Mouse (Mus musculus) c-Kit-positive CD71-positive TER-119-positive erythroid progenitor cells, embryonic 14.5 days (primary cell): ENCODE data around the gene Krcc1.
A peak's percentile ranks its signal among the peaks of the same experiment; 100 is the strongest.
"Not testable (repeated sequence)": the region's sequence is repeated elsewhere in the genome, so short reads cannot be mapped to it uniquely, and the experiment has no call there.

Experiments
- DNase-seq: peaks from one replicate; pipeline ENCODE4 v3.0.0-alpha.2; 2013; ENCODE audit warnings: low spot score

Krcc1 gene

DNA sequence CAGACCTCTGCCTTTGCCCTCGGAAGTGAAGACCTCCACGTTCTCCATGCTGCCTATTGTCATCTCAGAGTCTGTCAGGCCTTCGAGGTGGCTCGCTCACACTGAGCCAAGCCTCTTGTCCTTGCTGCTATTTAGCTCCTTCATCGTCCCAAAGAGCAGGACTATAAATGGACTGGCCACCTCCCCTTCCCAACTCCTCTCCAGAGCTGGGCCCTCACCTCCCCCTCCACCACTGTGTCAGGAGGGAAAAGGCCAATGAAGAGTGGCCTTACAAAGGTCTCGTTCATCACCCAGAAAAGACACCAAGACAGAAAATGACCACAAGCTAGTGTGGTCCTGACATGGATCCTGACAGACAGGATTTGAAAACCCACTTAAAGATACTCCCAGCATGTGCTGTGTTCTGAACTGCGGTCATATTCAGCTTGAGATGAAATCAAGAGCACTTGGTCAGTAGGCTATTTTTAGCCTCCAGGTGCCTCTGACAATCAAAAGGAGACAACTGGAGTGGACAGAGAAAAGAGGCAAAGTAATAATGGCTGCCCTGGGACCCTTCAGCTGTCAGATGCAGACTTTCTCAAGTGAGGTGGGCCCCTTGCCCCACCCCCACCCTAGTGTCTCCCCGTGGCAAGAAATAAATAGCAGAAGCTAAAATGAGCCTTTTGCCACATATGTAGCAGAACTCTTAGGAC lies 9.2 kb upstream of the Krcc1 start:
- no peak for DNase-seq

GRCm38 (mm10) chr6:71267603-71268002 lies 3.9 kb upstream of the Krcc1 start:
- DNase-seq, result not testable (repeated sequence)

DNA sequence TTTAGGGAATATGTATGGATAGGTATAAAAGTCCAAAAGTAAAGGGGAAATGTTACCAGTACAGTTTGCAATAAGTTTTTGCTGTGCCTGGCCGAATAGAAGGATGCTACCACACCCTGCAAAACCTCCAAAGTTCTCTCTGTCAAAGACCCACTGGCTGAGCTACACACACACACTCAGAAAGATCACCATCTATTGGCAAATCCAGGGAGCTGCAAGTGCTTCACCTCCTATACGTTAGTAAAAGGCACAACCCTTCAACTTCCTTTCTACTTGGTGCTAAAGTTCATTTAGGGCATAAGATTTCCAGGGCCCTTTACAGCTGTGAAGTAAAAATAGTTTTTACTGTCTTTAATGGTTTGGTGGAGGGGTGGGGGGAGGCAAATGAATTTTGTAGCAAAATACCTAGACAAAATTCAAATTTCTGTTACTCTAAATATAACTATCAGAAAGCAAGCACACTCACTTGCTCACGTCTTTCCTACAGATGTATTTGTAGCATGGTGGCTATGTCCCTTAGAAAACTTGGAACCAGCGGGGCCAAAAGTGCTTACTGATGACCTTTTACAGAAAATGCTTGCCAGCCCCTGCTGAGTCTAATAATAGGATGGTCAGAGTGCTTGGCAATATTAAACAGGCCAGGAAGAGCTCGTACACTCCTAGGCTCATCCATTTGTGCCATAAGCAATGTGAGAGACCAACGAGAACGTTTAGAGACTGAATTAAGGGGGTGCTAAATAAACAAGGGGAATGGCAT lies 2.4 kb upstream of the Krcc1 start:
- DNase-seq, result no peak

DNA sequence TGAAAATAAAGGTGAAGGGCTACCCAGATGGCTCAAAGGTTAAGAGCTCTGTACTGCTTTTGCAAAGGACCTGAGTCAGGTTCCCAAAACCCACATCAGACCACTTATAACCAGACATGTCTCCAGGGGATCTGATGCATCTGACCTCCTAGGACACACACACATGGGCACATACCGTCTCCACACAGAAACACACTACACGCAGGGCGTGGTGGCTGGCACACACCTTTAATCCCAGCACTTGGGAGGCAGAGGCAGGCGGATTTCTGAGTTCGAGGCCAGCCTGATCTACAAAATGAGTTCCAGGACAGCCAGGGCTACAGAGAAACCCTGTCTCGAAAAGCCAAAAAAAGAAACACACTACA lies 1.8 kb upstream of the Krcc1 start:
- not testable (repeated sequence) for DNase-seq

GRCm38 (mm10) chr6:71270301-71271056 lies 998 bp upstream of the Krcc1 start:
- peak; percentile 60 for DNase-seq

GRCm38 (mm10) chr6:71271057-71271388 lies 454 bp upstream of the Krcc1 start:
- no peak for DNase-seq

GRCm38 (mm10) chr6:71272316-71272741 lies 852 bp downstream of the Krcc1 start:
- peak; percentile 36 for DNase-seq

DNA sequence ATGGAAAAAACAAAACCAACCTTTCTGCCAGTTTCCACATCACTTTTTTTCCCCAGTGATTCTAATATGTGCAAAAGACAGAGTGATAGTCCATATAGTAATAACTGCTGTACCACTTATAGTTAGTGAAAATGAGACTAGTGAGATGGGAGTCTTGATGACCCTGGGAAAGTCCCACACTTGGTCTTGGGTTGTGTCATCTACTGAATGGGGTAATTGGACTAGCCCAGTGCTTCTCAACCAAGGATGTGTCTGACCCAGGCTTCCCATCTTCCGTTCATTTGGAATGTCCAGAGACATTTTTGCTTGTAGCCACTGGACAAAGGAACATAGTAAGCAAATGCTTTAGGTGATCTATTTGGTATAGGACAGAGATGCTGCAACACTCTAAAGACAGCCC lies 2.2 kb downstream of the Krcc1 start:
- no peak for DNase-seq

- DNase-seq, result no peak
Measured at GRCm38 (mm10) chr6:71274621-71275020, 3.1 kb downstream of the Krcc1 start.

- no peak for DNase-seq
Measured at GRCm38 (mm10) chr6:71279418-71279817, 7.9 kb downstream of the Krcc1 start.

DNA sequence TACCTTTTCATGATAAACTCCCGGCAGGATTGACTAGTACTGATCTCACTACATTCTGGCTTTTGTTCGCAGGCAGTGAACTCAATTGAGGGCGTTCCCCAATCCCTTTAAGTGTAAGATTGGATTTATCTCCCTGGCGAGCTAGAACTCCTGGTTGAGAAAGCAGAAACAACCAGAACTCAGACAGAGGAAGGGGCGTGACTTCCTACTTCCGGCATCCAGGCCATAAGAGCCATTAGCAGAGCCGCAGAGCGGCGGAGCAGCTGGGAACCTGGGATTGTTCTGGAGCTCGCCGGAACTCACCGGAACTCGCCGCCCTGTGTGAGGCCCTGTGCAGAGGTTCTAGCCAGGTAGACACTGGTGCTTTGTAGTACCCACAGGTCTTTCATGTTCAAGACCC lies 22.0 kb downstream of the Krcc1 start:
- no peak for DNase-seq

DNA sequence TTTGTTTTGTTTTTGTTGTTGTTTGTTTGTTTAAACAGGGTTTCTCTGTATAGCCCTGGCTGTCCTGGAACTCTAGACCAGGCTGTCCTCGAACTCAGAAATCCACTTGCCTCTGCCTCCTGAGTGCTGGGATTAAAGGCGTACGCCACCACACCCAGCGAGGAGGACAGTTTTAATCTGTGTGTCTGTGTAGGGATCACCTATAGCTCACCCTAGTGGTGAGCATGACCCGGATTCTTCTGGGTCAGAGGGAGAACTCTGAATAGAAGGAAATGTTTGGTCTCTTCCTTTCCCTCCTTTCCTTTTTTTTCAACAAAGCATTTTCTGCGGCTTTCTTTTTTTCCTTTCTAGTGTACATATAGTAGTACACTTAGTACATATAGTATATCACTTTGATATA lies 23.8 kb downstream of the Krcc1 start:
- no peak for DNase-seq

GRCm38 (mm10) chr6:71298051-71298450 lies 26.6 kb downstream of the Krcc1 start:
- DNase-seq, result no peak

DNA sequence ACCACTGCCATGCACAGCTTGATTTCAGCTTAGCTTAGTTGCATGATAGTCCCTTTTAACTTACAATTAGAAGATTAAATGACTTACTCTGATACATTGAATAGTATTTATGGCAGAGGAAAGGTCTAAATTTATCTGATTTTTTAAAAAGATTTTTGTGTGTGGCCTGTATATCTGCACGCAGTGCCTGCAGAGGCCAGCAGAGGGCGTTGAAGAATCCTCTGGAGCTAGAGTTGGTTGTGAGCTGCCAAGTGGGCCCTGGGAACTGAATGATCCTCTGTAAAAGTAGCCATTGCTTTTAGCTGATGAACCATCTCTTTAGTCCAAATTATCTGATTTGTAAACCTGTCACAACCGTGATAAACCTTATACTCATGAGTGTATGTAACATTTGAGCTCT lies 27.3 kb downstream of the Krcc1 start:
- DNase-seq, result peak; percentile 21

DNA sequence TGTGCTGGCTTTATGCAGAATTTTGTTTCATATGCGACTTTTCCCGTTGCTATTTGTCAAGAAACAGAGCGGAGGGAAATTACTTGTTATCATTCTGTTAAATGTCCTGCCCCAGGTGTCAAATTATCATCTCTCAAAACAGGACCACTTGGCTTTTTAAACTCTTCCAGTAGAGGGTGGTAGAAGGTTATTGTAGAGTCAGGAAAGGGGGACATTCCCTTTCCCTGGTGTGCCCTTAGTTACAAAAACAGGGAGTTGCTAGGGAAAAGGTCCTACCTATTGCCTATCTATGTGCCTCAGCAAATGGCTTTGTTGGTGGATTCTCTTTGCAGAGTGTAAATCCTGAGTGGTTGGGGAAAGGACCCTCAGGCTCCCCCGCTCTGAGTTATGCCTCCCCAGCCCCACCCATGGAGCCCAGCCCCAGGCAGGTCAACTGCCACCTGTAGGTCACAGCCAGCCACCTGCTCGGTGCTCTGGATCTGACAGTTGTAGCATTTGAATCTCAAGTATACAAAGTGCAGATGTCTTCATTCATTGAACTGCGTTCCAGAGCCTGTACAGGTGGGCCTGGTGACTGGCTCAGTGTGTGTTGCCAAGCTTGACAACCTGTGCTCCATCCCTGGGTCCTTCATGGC lies 30.7 kb downstream of the Krcc1 start:
- no peak for DNase-seq

DNA sequence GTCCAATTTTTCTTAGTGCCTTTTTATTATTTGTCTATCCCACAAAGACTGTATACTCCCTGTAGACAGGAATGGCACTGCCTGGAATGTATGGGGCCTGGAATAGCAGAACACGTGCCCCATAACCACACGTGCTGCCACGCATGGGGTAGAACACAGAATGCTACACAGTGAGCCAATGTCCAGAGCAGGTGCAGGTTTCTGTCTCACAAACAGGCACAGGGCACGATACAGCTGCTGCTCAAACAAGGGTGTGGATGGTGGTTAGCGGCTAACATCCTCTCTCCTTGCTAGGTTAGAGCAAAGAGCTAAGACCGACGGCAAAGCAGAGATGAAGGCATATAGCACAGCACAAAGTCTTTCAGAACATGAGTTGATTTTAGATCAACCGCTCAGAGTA lies 36.0 kb downstream of the Krcc1 start:
- DNase-seq, result no peak

DNA sequence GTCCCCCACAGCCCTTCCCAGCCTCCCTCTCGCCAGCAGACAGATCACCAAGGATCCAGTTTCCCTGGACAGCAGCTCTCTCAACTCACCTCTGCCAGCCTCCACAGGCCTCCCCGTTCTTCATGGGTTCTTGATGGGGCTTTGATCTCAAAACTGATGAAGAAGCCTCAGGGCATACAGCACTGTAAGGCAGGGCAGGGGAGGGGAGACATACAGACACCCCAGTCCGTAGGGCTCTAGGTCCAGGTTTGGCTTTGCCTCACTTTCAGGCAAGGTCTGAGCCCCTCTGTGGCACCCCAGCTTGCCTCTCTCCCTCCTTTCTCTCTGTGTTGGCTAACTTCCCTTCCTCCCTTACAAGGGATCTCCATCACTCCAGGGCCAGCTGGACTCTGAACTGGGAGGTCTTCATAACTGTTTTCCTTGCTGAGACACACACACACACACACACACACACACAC lies 50.4 kb downstream of the Krcc1 start, which contains the start of gene Smyd1:
Gene Smyd1, minus strand, starts transcription at position 408 of the 458 bp plus-strand sequence.
- DNase-seq, result no peak

DNA sequence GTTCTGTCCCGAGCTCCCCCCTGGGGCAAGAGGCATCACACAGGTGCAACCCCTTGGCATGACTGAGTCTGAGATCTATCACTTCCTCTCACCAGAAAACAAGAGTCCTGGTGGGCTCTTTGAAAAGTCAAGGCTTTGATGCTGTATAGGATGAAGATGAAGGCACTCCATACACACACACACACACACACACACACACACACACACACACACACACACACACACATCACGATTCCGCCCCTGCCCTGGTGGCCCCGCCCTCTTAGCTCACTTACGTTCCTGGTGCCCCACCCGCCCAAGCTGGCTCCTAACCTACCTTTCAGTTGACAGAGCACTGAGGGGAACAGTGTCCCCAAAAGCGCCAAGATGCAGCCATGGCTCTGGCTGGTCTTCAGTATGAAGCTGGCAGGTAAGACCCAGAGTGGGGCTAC lies 51.0 kb downstream of the Krcc1 start, which contains the start of gene Cd8b1:
Gene Cd8b1, plus strand, starts transcription at position 298 of the 431 bp plus-strand sequence.
- no peak for DNase-seq

DNA sequence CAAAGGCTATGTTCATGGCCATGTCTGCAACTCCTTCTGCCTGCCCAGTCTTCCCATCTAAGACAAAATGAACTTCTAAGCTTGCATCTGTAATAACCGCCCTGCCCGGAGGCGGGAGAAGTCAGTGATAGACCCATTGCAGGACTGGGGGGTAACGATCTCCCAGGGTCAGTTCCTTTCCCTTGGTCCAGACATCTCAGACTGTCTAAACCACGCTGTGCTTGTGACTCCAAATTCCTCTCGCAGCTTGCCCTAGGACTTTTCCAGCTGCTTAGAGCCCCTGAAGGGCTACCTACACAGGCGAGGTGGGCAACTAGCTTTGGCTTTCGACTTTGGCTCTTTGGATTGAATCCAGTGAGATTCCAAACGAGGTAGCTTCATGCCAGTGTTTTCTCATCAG lies 53.3 kb downstream of the Krcc1 start:
- DNase-seq, result no peak

- no peak for DNase-seq
Measured at GRCm38 (mm10) chr6:71329881-71330280, 58.4 kb downstream of the Krcc1 start.

- no peak for DNase-seq
Measured at GRCm38 (mm10) chr6:71330486-71330885, 59.0 kb downstream of the Krcc1 start.

- not testable (repeated sequence) for DNase-seq
Measured at GRCm38 (mm10) chr6:71331491-71331890, 60.0 kb downstream of the Krcc1 start.
